Mouse (Mus musculus) thymus, postnatal 25 days (tissue): ENCODE results near the gene Lipo3.
"Not testable (repeated sequence)": the region's sequence is repeated elsewhere in the genome, so short reads cannot be mapped to it uniquely, and the experiment has no call there.

ENCODE experiments used
- DNase-seq: peaks from one replicate; pipeline ENCODE4 v3.0.0; 2022

The Lipo3 gene

GRCm38 (mm10) chr19:33761287-33762086 is at the start of gene Lipo3:
Gene Lipo3, minus strand, starts transcription at chr19:33761951.
- DNase-seq, result peak; percentile 34

GRCm38 (mm10) chr19:33787359-33787758 is 25.6 kb upstream of the Lipo3 start, which contains the start of gene Lipo1:
Gene Lipo1, minus strand, starts transcription at chr19:33787459.
- not testable (repeated sequence) for DNase-seq

GRCm38 (mm10) chr19:33786576-33787277 is 25.0 kb upstream of the Lipo3 start:
- no peak for DNase-seq

- not testable (repeated sequence) for DNase-seq
These were observed 10.5 kb downstream of the Lipo3 start, which contains the start of gene Lipo2 for GRCm38 (mm10) chr19:33751259-33751658. Gene Lipo2, minus strand, starts transcription at chr19:33751359.

- not testable (repeated sequence) for DNase-seq
These were observed 136.6 kb downstream of the Lipo3 start, which contains the start of gene Gm8978 for GRCm38 (mm10) chr19:33625152-33625551. Gene Gm8978, minus strand, starts transcription at chr19:33625252.

- DNase-seq, result peak; percentile 65
These were observed 172.0 kb downstream of the Lipo3 start for GRCm38 (mm10) chr19:33589626-33590302.

- not testable (repeated sequence) for DNase-seq
These were observed 193.2 kb downstream of the Lipo3 start for GRCm38 (mm10) chr19:33568551-33568950.

GRCm38 (mm10) chr19:33517680-33518079 is 244.1 kb downstream of the Lipo3 start, which contains the start of gene Lipo4:
Gene Lipo4, minus strand, starts transcription at chr19:33517780.
- DNase-seq, result no peak
